Mouse (Mus musculus): Measurements from ENCODE around the gene Serpinb8. TPM values are rescaled to one million over a fixed set of nuclear protein-coding genes. Genes with fewer than 3 reads are reported as not detected.

Gene Serpinb8
- polyA plus RNA-seq, 1 experiment, result 1.6 TPM

GRCm38 (mm10) chr1:107635936-107636335 is 46.1 kb downstream of the Serpinb8 start:
- TF ChIP-seq POLR2A (IDR thresholded peaks at IDR 0.05; ENCODE audit: control insufficient read depth, extremely low read depth, insufficient read depth, low read length, poor library complexity), result no peak
- TF ChIP-seq CTCF (IDR thresholded peaks at IDR 0.05; ENCODE audit: borderline replicate concordance, control insufficient read depth, extremely low read depth, insufficient read depth, low read length, poor library complexity), result no peak
- WGBS, result 33% methylated on average over 4 of the region's 4 CpGs
- H3K27me3 ChIP-seq (ENCODE audit: control insufficient read depth, insufficient read depth, low read length), result no peaks in the 10 kb centered on the region
- no peak overlapping the region for H3K27ac ChIP-seq (ENCODE audit: control insufficient read depth, insufficient read depth, low read length)
- no peak overlapping the region for H3K4me3 ChIP-seq (ENCODE audit: control insufficient read depth, insufficient read depth, low read length)
- DNase-seq, result no peak
- H3K4me1 ChIP-seq (replicated peaks; ENCODE audit: control insufficient read depth, insufficient read depth, low read length), result no peaks in the 10 kb centered on the region
- no peaks in the 10 kb centered on the region for H3K36me3 ChIP-seq (ENCODE audit: control insufficient read depth, insufficient read depth, low read length)

- no peaks in the 10 kb centered on the region for H3K4me1 ChIP-seq (replicated peaks; ENCODE audit: control insufficient read depth, insufficient read depth, low read length)
- no peaks in the 10 kb centered on the region for H3K27me3 ChIP-seq (ENCODE audit: control insufficient read depth, insufficient read depth, low read length)
- WGBS, result 91% methylated on average over 1 of the region's 1 CpGs
- DNase-seq, result no peak
- H3K4me3 ChIP-seq (ENCODE audit: control insufficient read depth, insufficient read depth, low read length), result no peak overlapping the region
- TF ChIP-seq CTCF (IDR thresholded peaks at IDR 0.05; ENCODE audit: borderline replicate concordance, control insufficient read depth, extremely low read depth, insufficient read depth, low read length, poor library complexity) (no peak), POLR2A (IDR thresholded peaks at IDR 0.05; ENCODE audit: control insufficient read depth, extremely low read depth, insufficient read depth, low read length, poor library complexity) (no peak)
- no peaks in the 10 kb centered on the region for H3K36me3 ChIP-seq (ENCODE audit: control insufficient read depth, insufficient read depth, low read length)
- no peak overlapping the region for H3K27ac ChIP-seq (ENCODE audit: control insufficient read depth, insufficient read depth, low read length)
These were observed 48.2 kb downstream of the Serpinb8 start for GRCm38 (mm10) chr1:107638056-107638455.

GRCm38 (mm10) chr1:107638459-107638858 is 48.7 kb downstream of the Serpinb8 start:
- 93% methylated on average over 3 of the region's 3 CpGs for WGBS
- no peak for DNase-seq

GRCm38 (mm10) chr1:107642457-107643118 is 52.8 kb downstream of the Serpinb8 start:
- TF ChIP-seq CTCF (IDR thresholded peaks at IDR 0.05; ENCODE audit: borderline replicate concordance, control insufficient read depth, extremely low read depth, insufficient read depth, low read length, poor library complexity), result no peak
- TF ChIP-seq POLR2A (IDR thresholded peaks at IDR 0.05; ENCODE audit: control insufficient read depth, extremely low read depth, insufficient read depth, low read length, poor library complexity), result no peak
- 92% methylated on average over 2 of the region's 2 CpGs for WGBS
- Histone ChIP-seq H3K4me1 (replicated peaks; ENCODE audit: control insufficient read depth, insufficient read depth, low read length) (no peaks in the 10 kb centered on the region), H3K27ac (ENCODE audit: control insufficient read depth, insufficient read depth, low read length) (no peak overlapping the region), H3K27me3 (ENCODE audit: control insufficient read depth, insufficient read depth, low read length) (no peaks in the 10 kb centered on the region), H3K36me3 (ENCODE audit: control insufficient read depth, insufficient read depth, low read length) (no peaks in the 10 kb centered on the region), H3K4me3 (ENCODE audit: control insufficient read depth, insufficient read depth, low read length) (no peak overlapping the region)
- no peak for DNase-seq

More at GRCm38 (mm10) chr1:107638459-107638858, 48.7 kb downstream of the Serpinb8 start:
- no peaks in the 10 kb centered on the region for H3K27me3 ChIP-seq (ENCODE audit: control insufficient read depth, insufficient read depth, low read length)
- H3K36me3 ChIP-seq (ENCODE audit: control insufficient read depth, insufficient read depth, low read length), result no peaks in the 10 kb centered on the region
- no peak overlapping the region for H3K27ac ChIP-seq (ENCODE audit: control insufficient read depth, insufficient read depth, low read length)
- H3K4me1 ChIP-seq (replicated peaks; ENCODE audit: control insufficient read depth, insufficient read depth, low read length), result no peaks in the 10 kb centered on the region
- no peak for TF ChIP-seq POLR2A (IDR thresholded peaks at IDR 0.05; ENCODE audit: control insufficient read depth, extremely low read depth, insufficient read depth, low read length, poor library complexity)
- TF ChIP-seq CTCF (IDR thresholded peaks at IDR 0.05; ENCODE audit: borderline replicate concordance, control insufficient read depth, extremely low read depth, insufficient read depth, low read length, poor library complexity), result no peak
- H3K4me3 ChIP-seq (ENCODE audit: control insufficient read depth, insufficient read depth, low read length), result no peak overlapping the region

- WGBS, result 60% methylated on average over 6 of the region's 6 CpGs
- H3K4me1 ChIP-seq (replicated peaks; ENCODE audit: control insufficient read depth, insufficient read depth, low read length), result no peaks in the 10 kb centered on the region
- no peaks in the 10 kb centered on the region for H3K27me3 ChIP-seq (ENCODE audit: control insufficient read depth, insufficient read depth, low read length)
- no peaks in the 10 kb centered on the region for H3K36me3 ChIP-seq (ENCODE audit: control insufficient read depth, insufficient read depth, low read length)
- no peak overlapping the region for H3K27ac ChIP-seq (ENCODE audit: control insufficient read depth, insufficient read depth, low read length)
- TF ChIP-seq CTCF (IDR thresholded peaks at IDR 0.05; ENCODE audit: borderline replicate concordance, control insufficient read depth, extremely low read depth, insufficient read depth, low read length, poor library complexity) (no peak), POLR2A (IDR thresholded peaks at IDR 0.05; ENCODE audit: control insufficient read depth, extremely low read depth, insufficient read depth, low read length, poor library complexity) (no peak)
- no peak for DNase-seq
- H3K4me3 ChIP-seq (ENCODE audit: control insufficient read depth, insufficient read depth, low read length), result no peak overlapping the region
These were observed 55.3 kb downstream of the Serpinb8 start for GRCm38 (mm10) chr1:107645086-107645485.

GRCm38 (mm10) chr1:107657689-107658088 is 67.9 kb downstream of the Serpinb8 start:
- WGBS, result 86% methylated on average over 2 of the region's 2 CpGs
- TF ChIP-seq CTCF (IDR thresholded peaks at IDR 0.05; ENCODE audit: borderline replicate concordance, control insufficient read depth, extremely low read depth, insufficient read depth, low read length, poor library complexity) (no peak), POLR2A (IDR thresholded peaks at IDR 0.05; ENCODE audit: control insufficient read depth, extremely low read depth, insufficient read depth, low read length, poor library complexity) (no peak)
- H3K4me1 ChIP-seq (replicated peaks; ENCODE audit: control insufficient read depth, insufficient read depth, low read length), result no peaks in the 10 kb centered on the region
- H3K4me3 ChIP-seq (ENCODE audit: control insufficient read depth, insufficient read depth, low read length), result no peak overlapping the region
- no peak for DNase-seq
- no peaks in the 10 kb centered on the region for H3K27me3 ChIP-seq (ENCODE audit: control insufficient read depth, insufficient read depth, low read length)
- no peak overlapping the region for H3K27ac ChIP-seq (ENCODE audit: control insufficient read depth, insufficient read depth, low read length)
- no peaks in the 10 kb centered on the region for H3K36me3 ChIP-seq (ENCODE audit: control insufficient read depth, insufficient read depth, low read length)

Other genes with a start within 250 kb of the Serpinb8 start
- gene Serpinb11, start 228.8 kb upstream of the Serpinb8 start, polyA plus RNA-seq (2012; rRNA removed), result 0.24 and 0.40 TPM in 2 replicates
- 0.14 and 1.0 TPM in 2 replicates for gene Serpinb7, start 190.4 kb upstream of the Serpinb8 start, polyA plus RNA-seq (2012; rRNA removed)
- gene Serpinb2, start 78.6 kb upstream of the Serpinb8 start, polyA plus RNA-seq (2012; rRNA removed), result 2.6 and 3.1 TPM in 2 replicates

Measured in thymus, adult 2 months (tissue).